Mouse (Mus musculus): ENCODE data around the gene Chd1l. TPM values are rescaled to one million over a fixed set of nuclear protein-coding genes. Genes with fewer than 3 reads are reported as not detected.

Chd1l gene
- polyA plus RNA-seq, 1 experiment from 2014 or later, result 15.8 TPM

DNA sequence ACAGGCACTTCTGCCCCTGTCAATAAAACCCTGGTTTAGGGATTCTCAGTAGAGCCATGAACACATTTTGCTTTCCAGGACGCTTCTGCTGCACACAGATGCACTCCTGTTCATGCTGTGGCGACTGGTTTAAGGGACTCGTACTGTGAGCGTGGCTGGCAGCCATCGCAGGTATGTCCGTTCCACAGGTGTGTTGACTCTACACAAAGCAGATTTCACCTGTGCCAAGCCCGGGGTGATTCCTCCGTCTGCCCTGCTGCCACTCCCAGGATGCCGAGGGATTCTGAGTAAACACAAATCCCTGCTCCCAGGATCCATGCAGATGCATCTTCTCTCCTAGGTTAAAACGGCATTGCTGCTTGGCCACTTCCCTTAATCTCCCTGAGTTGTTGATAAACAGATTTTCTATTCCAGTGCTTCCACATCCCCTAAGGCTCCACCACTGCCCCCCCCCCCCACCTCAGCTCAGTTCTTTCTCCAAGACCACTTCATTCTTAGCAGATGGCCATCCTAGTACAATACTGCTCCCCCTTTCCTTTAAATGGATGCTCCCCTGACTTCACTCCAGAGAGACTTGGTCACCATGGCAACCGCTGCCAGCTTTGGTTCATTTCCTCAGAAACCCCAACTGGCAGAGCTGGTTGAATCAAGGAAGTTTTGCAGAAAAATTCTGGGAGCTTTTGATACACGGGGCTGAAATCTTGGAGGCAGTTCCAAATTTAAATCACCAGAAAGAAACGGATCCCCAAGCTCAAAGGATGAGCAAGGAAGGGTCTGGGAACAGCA is 87.9 kb downstream of the Chd1l start:
- no peak overlapping the region for H3K9ac ChIP-seq (ENCODE audit: low read length)
- 61% methylated on average over 13 of the region's 13 CpGs for WGBS
- H3K4me3 ChIP-seq (replicated peaks; ENCODE audit: low read length), result no peak overlapping the region
- H3K9me3 ChIP-seq (replicated peaks; ENCODE audit: control insufficient read depth, low read length), result peaks cover 3% of the 10 kb centered on the region; the same call in 1 of the 2 replicates
- no peaks in the 10 kb centered on the region for H3K4me1 ChIP-seq (ENCODE audit: control insufficient read depth, insufficient read depth, low read length)
- H3K27ac ChIP-seq (ENCODE audit: low read length), result no peak overlapping the region
- H3K4me2 ChIP-seq (ENCODE audit: low read depth, low read length), result no peak overlapping the region
- no peaks in the 10 kb centered on the region for H3K36me3 ChIP-seq (ENCODE audit: control insufficient read depth, insufficient read depth, low read length)
- no peak for ATAC-seq (ENCODE audit: insufficient read depth, low FRiP score)
- H3K27me3 ChIP-seq (ENCODE audit: control insufficient read depth, insufficient read depth, low read length), result no peaks in the 10 kb centered on the region

DNA sequence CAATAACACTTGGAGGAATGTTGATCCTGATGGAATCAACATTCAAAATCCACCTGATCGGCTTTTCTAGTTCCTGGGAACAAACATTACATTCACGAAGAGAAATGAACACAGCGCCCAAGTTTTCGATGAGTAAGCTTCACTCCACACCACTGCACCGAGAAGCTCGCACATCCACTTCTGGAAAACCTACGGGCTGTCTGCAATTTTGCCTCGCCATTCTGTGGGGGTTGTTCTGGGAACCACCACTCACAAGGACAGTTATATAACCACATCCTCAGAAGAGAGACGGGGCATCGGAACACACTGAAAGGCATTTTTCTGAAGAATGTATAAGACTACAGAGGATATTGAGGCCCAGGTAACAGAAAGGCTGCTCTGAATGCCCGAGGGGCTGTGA is 90.1 kb downstream of the Chd1l start:
- Histone ChIP-seq H3K4me2 (ENCODE audit: low read depth, low read length) (no peak overlapping the region), H3K4me1 (ENCODE audit: control insufficient read depth, insufficient read depth, low read length) (no peaks in the 10 kb centered on the region), H3K27ac (ENCODE audit: low read length) (no peak overlapping the region), H3K9ac (ENCODE audit: low read length) (no peak overlapping the region), H3K9me3 (replicated peaks; ENCODE audit: control insufficient read depth, low read length) (peaks cover 3% of the 10 kb centered on the region; the same call in 1 of the 2 replicates), H3K27me3 (ENCODE audit: control insufficient read depth, insufficient read depth, low read length) (no peaks in the 10 kb centered on the region), H3K4me3 (replicated peaks; ENCODE audit: low read length) (no peak overlapping the region), H3K36me3 (ENCODE audit: control insufficient read depth, insufficient read depth, low read length) (no peaks in the 10 kb centered on the region)
- no peak for ATAC-seq (ENCODE audit: insufficient read depth, low FRiP score)
- WGBS, result 93% methylated on average over 11 of the region's 11 CpGs

GRCm38 (mm10) chr3:97512296-97512695 is 97.7 kb downstream of the Chd1l start:
- no peaks in the 10 kb centered on the region for H3K27me3 ChIP-seq (ENCODE audit: control insufficient read depth, insufficient read depth, low read length)
- H3K27ac ChIP-seq (ENCODE audit: low read length), result no peak overlapping the region
- H3K36me3 ChIP-seq (ENCODE audit: control insufficient read depth, insufficient read depth, low read length), result no peaks in the 10 kb centered on the region
- no peak for ATAC-seq (ENCODE audit: insufficient read depth, low FRiP score)
- H3K4me2 ChIP-seq (ENCODE audit: low read depth, low read length), result no peak overlapping the region
- H3K4me1 ChIP-seq (ENCODE audit: control insufficient read depth, insufficient read depth, low read length), result no peaks in the 10 kb centered on the region
- H3K4me3 ChIP-seq (replicated peaks; ENCODE audit: low read length), result no peak overlapping the region
- no peaks in the 10 kb centered on the region for H3K9me3 ChIP-seq (replicated peaks; ENCODE audit: control insufficient read depth, low read length)
- H3K9ac ChIP-seq (ENCODE audit: low read length), result no peak overlapping the region
- 83% methylated on average over 3 of the region's 3 CpGs for WGBS

Other genes with a start within 250 kb of the Chd1l start
- gene Olfr1402, start 188.2 kb downstream of the Chd1l start, polyA plus RNA-seq (2015; fragmentation: Nextera tagmentation; extraction: Ambion mirVana), result not detected in 2 replicates
- gene Fmo5, start 18.6 kb upstream of the Chd1l start, polyA plus RNA-seq (2015; fragmentation: Nextera tagmentation; extraction: Ambion mirVana), result 9.8 and 10.4 TPM in 2 replicates
- gene Prkab2, start 48.0 kb upstream of the Chd1l start, polyA plus RNA-seq (2015; fragmentation: Nextera tagmentation; extraction: Ambion mirVana), result 10.3 and 10.8 TPM in 2 replicates
- gene Gm17651, start 64.5 kb upstream of the Chd1l start, polyA plus RNA-seq (2015; fragmentation: Nextera tagmentation; extraction: Ambion mirVana), result not detected in 2 replicates